Mouse (Mus musculus) regulatory T cell (primary cell): ENCODE measurements around the gene Aldh1b1.

Experiments
- in situ Hi-C: fragments of 300-600 bp; cut with MboI, MseI; formaldehyde crosslinking; loops from one replicate; pipeline ENCODE4 v1.15.1; 2025; ENCODE audit warnings: high pct_unique_total_duplicates

Aldh1b1 gene

GRCm38 (mm10) chr4:45824761-45825556 lies 26.1 kb downstream of the Aldh1b1 start:
- in situ Hi-C loops, result no loop called here

DNA sequence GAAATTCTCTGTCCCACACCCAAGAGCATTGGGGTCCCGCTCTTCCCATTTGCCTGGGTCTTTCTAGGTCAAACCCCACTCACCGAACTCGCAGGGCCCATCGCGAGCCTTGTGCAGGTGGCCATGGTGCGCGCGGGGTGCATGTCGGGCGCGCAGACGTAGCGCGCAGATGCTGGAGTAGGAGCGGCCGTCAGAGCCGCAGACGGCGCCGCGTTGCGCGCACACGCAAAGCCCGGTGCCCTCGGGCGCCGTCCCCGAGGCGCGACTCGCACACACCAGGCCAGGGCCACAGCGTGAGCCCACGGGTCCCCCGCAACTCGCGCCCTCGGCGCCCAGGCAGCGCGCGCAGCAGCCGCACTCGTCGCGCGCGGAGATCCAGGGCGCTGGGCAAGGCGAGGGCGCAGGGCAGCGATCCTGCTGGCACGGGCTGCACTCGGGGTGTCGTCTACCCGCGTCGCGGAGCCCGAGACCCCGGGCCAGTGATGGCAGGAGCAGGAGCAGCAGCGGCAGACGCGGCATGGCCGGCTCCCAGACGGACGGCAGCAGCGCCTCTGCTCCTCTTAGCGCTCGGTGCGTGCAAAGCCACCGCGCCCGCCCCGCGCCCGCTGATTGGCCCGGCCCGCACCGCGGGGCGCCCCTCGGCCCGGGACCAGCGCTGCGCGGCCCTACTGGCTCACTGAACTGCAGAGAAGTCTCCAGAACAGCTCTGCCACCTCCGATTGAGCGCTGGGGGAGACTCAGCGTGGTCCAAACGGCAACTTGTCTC lies 27.6 kb downstream of the Aldh1b1 start, which contains the start of gene Igfbpl1:
Igfbpl1 (minus strand) TSS at position 649 of the 766 bp plus-strand sequence.
- in situ Hi-C loops, result no loop called here

DNA sequence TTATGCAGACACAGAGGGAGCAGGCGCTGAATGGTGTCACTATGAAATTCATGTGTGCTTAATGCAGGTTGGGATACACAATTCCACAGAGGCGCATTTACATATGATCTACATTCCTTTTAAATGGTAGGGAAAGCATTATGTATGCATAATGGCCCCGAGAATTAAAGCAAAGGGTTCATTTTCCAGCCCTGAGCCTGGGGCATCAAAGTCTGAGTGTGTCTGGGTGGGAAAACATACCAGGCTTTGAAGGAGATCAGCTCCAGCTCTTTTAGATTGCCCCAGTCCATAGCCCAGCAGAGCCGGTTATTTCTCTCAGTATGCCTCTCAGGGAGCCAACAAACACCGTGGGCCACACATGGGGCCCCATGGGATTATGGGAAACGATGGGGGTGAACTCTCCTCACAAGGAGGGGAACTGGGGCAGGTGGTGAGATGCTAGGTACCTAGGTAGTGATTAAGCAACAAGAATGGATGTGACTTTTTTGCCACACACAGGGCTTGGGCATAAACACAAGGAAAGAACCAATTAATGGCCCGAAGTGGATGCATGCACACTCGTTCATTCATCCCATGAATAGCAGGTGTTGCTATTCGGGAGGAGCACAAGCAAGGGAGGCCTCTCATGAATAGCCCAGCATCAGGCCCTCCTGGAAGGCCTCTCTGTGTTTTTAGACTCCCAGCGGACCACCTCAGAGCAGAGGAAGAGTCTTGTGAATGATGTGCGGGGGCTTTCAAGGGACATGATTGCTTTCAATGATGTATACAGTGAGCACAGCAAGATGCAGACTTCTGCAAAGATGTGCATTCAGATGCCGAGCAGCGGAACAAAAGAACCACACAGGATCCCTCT lies 31.3 kb downstream of the Aldh1b1 start:
- in situ Hi-C loops, result no loop called here

- in situ Hi-C loops, result no loop called here
These were observed 33.2 kb downstream of the Aldh1b1 start for GRCm38 (mm10) chr4:45831996-45832395.

DNA sequence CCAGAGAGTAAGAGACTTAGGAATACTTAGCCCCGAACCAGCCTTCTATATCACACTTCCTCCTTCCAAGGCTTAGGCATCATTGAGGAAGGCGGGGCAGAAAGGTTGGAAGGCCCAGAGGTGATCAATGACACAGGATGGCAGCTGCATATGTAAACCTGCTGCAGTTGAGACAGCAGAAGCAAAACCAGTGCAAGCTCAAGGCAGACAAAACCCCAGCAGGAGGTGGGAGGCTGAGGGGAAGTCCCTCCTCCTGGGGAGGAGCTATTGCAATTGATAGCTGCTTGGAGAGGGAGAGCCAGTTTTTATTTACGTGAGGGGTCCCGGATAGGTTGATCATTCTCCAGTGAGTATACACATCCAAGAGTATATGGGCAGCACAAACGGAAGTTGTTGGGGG lies 34.6 kb downstream of the Aldh1b1 start:
- in situ Hi-C loops, result no loop called here

- in situ Hi-C loops, result no loop called here
These were observed 45.5 kb downstream of the Aldh1b1 start for GRCm38 (mm10) chr4:45844355-45844754.

- in situ Hi-C loops, result no loop called here
These were observed 47.4 kb downstream of the Aldh1b1 start for GRCm38 (mm10) chr4:45846263-45846662.

DNA sequence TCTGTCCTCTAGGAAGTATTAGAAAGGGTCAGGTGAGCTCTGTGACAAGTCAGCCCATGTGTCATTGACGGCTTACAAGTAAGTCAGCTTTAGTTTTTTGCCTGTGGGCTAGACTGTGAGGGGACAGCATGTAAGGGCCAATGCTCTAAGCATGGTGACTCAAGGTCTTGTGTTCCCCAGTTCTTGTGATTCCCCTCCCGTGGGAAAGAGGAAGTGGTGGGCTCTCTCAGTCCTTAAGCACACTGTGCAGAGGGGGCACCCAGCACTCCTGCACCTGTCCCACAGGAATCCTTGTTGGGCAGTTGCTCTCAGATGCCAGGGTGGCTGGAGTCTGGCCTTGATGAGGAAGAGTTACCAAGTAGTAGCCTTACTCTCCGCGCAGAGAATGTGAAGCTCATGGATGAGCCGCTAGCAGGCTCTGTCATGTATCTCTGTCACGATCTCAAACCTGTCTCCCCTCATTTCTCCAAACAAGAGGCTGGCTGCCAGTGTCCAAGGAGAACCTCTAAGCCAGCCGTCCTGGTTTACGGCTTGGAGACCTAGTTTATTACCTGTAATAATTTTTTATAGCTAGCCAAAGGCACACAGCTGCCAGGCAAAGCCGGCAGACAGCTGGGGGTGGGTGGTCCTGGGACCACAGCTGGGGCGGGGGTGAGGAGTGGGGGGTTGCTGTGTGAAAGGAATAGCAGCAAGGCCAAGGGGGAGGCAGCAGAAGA lies 49.4 kb downstream of the Aldh1b1 start, which contains the start of gene Stra6l:
Stra6l (plus strand) TSS at position 556 of the 716 bp plus-strand sequence.
- in situ Hi-C loops, result no loop called here

- in situ Hi-C loops, result no loop called here
These were observed 50.0 kb downstream of the Aldh1b1 start for GRCm38 (mm10) chr4:45848825-45849156.

DNA sequence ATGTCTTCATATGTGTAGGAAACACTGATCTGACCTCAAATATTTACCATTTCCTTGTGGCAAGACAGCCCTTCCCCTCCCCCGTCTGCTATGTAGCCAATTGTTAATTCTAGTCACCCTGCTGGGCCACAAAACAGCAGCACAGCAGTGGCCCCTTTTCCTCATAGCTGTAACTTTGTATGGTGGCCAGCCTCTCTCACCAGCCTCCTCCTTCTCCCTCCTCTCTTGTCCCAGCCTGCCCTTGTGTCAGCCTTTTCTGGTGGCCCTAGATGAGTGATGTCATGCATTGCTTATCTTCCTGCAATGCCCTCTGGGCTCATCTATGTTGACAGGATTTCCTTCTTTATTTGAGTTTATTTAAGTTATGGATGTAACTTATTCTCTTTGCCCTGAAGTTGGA lies 50.6 kb downstream of the Aldh1b1 start:
- in situ Hi-C loops, result no loop called here

GRCm38 (mm10) chr4:45851640-45852051 lies 52.8 kb downstream of the Aldh1b1 start:
- in situ Hi-C loops, result no loop called here

- in situ Hi-C loops, result no loop called here
These were observed 54.8 kb downstream of the Aldh1b1 start for GRCm38 (mm10) chr4:45853496-45854246.
